15 mouse cellular contexts compared by ENCODE assay signal in genomic region chr4:65399457-65399856, GRCm38 (mm10).
"Had no signal": no experiment of that assay in that cellular context is flagged by ENCODE, and none has a peak within 500 bp of the region (broad histone marks: within the 10 kb centered on the region; RNA-seq: fewer than 3 reads in every experiment).

No protein-coding gene starts in this region.

- H3K4me1 ChIP-seq: intestine, embryonic 15.5 days; liver, embryonic 12.5 days; liver, embryonic 15.5 days had no signal

- DNase-seq: kidney, adult 11 months; kidney, adult 8-10 months; kidney, postnatal 14 days; layer of hippocampus, adult 9-11 months; liver; lung, embryonic 14.5 days; midbrain, embryonic 14.5 days; thymus, adult 18-20 months; thymus, postnatal 4 days had no signal

- H3K4me3 ChIP-seq: intestine, embryonic 15.5 days; layer of hippocampus, adult 2 months; limb, embryonic 10.5 days; limb, embryonic 13.5 days; liver, embryonic 12.5 days; liver, embryonic 15.5 days had no signal
